Mouse (Mus musculus): ENCODE data around the gene Snrk. TPM values are rescaled to one million over a fixed set of nuclear protein-coding genes. Genes with fewer than 3 reads are reported as not detected.
"Not testable (repeated sequence)": the region's sequence is repeated elsewhere in the genome, so short reads cannot be mapped to it uniquely, and the experiment has no call there.

Gene Snrk
- polyA plus RNA-seq, 1 experiment from 2014 or later: 37.2 TPM

DNA sequence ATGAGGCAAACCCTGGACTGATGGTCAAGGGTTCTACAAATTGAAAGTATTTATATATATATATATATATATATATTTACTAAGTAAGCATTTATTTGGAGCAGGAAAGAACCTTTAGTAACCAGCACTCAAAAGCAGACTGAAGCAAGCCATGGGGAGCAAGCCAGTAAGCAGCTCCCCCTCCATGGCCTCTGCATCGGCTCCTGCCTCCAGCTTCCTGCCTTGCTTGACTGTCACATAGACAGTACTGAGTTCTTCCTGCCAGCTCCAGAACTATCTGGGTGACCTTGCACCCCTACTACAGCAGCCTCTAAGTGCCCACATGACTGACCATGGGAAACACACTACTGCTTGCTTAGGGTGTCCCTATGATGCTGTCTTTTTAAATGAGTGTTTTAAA, 35.4 kb downstream of the Snrk start:
- Histone ChIP-seq H3K27me3 (ENCODE audit: control insufficient read depth, insufficient read depth, low read length) (no peaks in the 10 kb centered on the region), H3K27ac (ENCODE audit: low read length) (no peak overlapping the region), H3K9ac (replicated peaks; ENCODE audit: low read depth, low read length) (no peak overlapping the region), H3K4me1 (ENCODE audit: control insufficient read depth, insufficient read depth, low read length) (no peaks in the 10 kb centered on the region), H3K9me3 (ENCODE audit: control insufficient read depth, low read depth, low read length) (no peaks in the 10 kb centered on the region), H3K36me3 (ENCODE audit: control insufficient read depth, insufficient read depth, low read length) (peaks cover 1% of the 10 kb centered on the region; the same call in 1 of the 2 replicates), H3K4me2 (replicated peaks; ENCODE audit: low read depth, low read length) (no peak overlapping the region), H3K4me3 (ENCODE audit: low read depth, low read length) (no peak overlapping the region)
- 95% methylated on average over 1 of the region's 1 CpGs for WGBS
- ATAC-seq (ENCODE audit: insufficient number of reproducible peaks, insufficient read depth, low FRiP score, low read depth): no peak

DNA sequence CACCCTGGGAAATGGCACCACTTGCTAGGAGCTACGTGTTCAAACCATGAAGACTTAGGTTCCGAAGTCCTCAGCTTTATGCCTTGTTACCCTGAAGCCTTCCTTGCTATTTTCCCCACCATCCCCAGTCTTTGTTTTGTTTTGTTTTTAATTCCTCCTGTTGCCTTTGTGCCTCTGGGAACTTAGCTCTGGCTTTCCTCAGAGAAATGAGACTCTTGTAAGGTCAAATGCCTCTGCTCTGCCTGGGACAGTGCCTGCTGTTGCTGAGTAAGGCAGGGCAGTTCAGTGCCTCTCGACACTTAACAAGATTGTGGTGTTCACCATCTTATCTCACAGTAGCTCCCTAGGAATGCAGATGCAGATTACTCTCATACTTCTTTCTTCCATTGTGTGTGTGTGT, 36.4 kb downstream of the Snrk start:
- Histone ChIP-seq H3K9ac (replicated peaks; ENCODE audit: low read depth, low read length) (no peak overlapping the region), H3K27me3 (ENCODE audit: control insufficient read depth, insufficient read depth, low read length) (no peaks in the 10 kb centered on the region), H3K4me3 (ENCODE audit: low read depth, low read length) (no peak overlapping the region), H3K36me3 (ENCODE audit: control insufficient read depth, insufficient read depth, low read length) (peaks cover 8% of the 10 kb centered on the region), H3K4me2 (replicated peaks; ENCODE audit: low read depth, low read length) (no peak overlapping the region), H3K9me3 (ENCODE audit: control insufficient read depth, low read depth, low read length) (no peaks in the 10 kb centered on the region), H3K4me1 (ENCODE audit: control insufficient read depth, insufficient read depth, low read length) (no peaks in the 10 kb centered on the region), H3K27ac (ENCODE audit: low read length) (no peak overlapping the region)
- ATAC-seq (ENCODE audit: insufficient number of reproducible peaks, insufficient read depth, low FRiP score, low read depth): no peak
- WGBS: 84% methylated on average over 3 of the region's 3 CpGs

DNA sequence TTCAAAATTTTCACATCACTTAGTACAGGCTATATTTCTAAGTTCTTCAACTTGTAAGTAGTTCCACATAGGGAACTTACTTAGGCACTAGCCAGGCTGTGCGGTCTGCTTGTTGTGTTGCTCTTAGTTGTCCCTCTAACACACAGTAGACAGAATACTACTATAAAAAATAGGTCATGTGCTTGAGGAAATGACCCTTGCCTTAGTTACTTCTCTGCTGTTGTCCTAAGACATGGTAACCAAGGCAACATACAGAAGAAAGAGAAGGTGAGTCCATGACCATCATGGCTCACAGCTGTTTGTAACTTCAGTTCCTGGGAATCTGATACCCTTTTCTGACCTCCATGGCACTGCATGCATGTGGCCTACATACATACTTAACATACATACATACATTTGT, 38.1 kb downstream of the Snrk start:
- ATAC-seq (ENCODE audit: insufficient number of reproducible peaks, insufficient read depth, low FRiP score, low read depth): no peak
- no peak overlapping the region for H3K9ac ChIP-seq (replicated peaks; ENCODE audit: low read depth, low read length)
- H3K27me3 ChIP-seq (ENCODE audit: control insufficient read depth, insufficient read depth, low read length): no peaks in the 10 kb centered on the region
- H3K4me3 ChIP-seq (ENCODE audit: low read depth, low read length): no peak overlapping the region
- 98% methylated on average over 1 of the region's 1 CpGs for WGBS
- H3K4me1 ChIP-seq (ENCODE audit: control insufficient read depth, insufficient read depth, low read length): no peaks in the 10 kb centered on the region
- H3K27ac ChIP-seq (ENCODE audit: low read length): no peak overlapping the region
- H3K9me3 ChIP-seq (ENCODE audit: control insufficient read depth, low read depth, low read length): no peaks in the 10 kb centered on the region
- H3K4me2 ChIP-seq (replicated peaks; ENCODE audit: low read depth, low read length): no peak overlapping the region
- peaks cover 14% of the 10 kb centered on the region for H3K36me3 ChIP-seq (ENCODE audit: control insufficient read depth, insufficient read depth, low read length)

DNA sequence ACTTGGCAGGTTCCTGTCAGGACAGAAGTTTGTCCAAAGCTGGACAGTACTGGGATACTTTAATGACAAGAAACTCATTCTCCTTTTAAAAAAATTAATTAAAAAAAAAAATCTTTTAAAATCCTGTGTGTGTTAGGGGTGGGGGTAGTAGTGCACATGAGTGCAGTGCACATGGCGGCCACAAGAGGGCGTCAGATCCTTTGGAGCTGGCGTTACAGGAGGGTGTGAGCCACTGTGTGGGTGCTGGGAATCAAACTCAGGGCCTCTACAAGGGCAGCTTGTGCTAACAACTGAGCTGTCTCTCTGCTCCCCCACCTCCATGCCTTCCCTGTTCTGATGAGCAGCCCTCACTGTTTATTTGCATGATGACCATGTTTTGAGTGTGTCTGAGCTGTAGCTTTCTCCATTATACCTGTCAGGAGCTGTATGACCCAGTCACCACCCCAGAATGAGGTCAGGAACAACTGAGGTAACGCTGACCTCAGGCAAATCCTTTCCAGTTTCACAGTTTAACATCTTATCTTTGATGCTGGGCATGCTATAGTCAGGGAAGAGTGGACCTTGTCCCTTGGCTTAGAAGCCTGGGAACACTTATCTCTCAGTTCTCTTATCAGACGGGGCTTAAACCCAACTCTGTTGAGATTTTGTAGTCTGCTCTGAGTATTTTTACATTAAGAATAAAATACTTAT, 39.5 kb downstream of the Snrk start:
- 81% methylated on average over 5 of the region's 5 CpGs for WGBS
- peaks cover 17% of the 10 kb centered on the region for H3K36me3 ChIP-seq (ENCODE audit: control insufficient read depth, insufficient read depth, low read length)
- ATAC-seq (ENCODE audit: insufficient number of reproducible peaks, insufficient read depth, low FRiP score, low read depth): no peak
- H3K4me1 ChIP-seq (ENCODE audit: control insufficient read depth, insufficient read depth, low read length): no peaks in the 10 kb centered on the region
- H3K9me3 ChIP-seq (ENCODE audit: control insufficient read depth, low read depth, low read length): no peaks in the 10 kb centered on the region
- no peaks in the 10 kb centered on the region for H3K27me3 ChIP-seq (ENCODE audit: control insufficient read depth, insufficient read depth, low read length)
- H3K4me3 ChIP-seq (ENCODE audit: low read depth, low read length): no peak overlapping the region
- H3K27ac ChIP-seq (ENCODE audit: low read length): no peak overlapping the region
- H3K9ac ChIP-seq (replicated peaks; ENCODE audit: low read depth, low read length): no peak overlapping the region
- H3K4me2 ChIP-seq (replicated peaks; ENCODE audit: low read depth, low read length): no peak overlapping the region

DNA sequence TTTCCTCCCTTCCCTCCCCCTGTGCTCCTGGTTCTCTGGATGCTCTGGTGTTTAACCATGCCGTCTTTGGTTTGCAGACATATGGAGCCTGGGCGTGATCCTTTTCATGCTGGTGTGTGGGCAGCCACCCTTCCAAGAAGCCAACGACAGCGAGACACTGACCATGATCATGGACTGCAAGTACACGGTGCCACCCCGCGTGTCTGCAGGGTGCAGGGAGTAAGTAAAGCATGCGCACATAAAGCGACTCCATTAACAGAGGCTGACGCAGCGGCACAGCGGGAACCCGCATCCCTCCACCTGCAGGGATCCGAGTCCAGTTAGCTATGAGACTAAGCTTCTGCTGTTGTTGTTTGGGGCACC, 40.0 kb downstream of the Snrk start:
- Histone ChIP-seq H3K4me2 (replicated peaks; ENCODE audit: low read depth, low read length) (no peak overlapping the region), H3K4me3 (ENCODE audit: low read depth, low read length) (no peak overlapping the region), H3K27me3 (ENCODE audit: control insufficient read depth, insufficient read depth, low read length) (no peaks in the 10 kb centered on the region), H3K9ac (replicated peaks; ENCODE audit: low read depth, low read length) (no peak overlapping the region), H3K27ac (ENCODE audit: low read length) (no peak overlapping the region), H3K9me3 (ENCODE audit: control insufficient read depth, low read depth, low read length) (no peaks in the 10 kb centered on the region), H3K36me3 (ENCODE audit: control insufficient read depth, insufficient read depth, low read length) (peaks cover 17% of the 10 kb centered on the region), H3K4me1 (ENCODE audit: control insufficient read depth, insufficient read depth, low read length) (no peaks in the 10 kb centered on the region)
- WGBS: 96% methylated on average over 14 of the region's 14 CpGs
- no peak for ATAC-seq (ENCODE audit: insufficient number of reproducible peaks, insufficient read depth, low FRiP score, low read depth)

DNA sequence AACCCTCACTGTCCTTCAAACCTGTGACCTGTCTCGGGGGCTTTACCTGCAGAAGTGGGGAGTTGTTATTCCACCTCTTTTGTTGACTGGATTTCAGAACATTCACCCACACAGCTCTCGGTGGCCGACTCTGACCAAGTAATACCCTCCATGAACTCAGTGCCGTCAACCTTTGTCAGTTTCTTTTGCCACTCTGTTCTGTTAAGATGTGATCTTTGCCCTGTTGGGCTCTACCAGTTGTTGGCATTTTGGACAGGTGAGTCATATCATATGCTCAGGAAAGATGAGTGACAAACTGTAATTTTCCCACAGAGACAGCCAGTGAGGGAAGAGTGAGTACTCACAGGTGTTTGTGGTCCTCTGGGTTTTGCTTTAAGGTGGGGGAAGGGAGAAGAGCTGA, 47.5 kb downstream of the Snrk start:
- peaks cover 39% of the 10 kb centered on the region for H3K36me3 ChIP-seq (ENCODE audit: control insufficient read depth, insufficient read depth, low read length)
- ATAC-seq (ENCODE audit: insufficient number of reproducible peaks, insufficient read depth, low FRiP score, low read depth): no peak

DNA sequence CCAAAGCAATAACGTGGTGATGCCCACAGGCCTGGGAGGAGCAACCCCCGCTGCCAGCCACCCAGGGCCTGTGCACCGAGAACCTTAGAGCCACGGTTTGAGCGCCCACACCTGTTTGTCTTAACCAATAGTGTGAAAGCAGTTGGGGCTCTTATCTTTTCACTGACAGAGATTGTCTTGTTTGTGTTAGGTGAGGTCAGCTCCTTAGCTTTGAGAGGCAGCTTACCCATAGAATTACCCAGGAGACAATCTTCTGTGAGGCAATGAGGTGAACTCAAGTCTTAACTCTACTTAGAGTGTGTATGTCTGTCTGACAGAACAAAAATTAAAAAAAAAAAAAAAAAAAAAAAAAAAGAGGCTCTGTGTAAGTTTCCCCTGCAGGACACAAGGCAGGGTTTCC, 50.7 kb downstream of the Snrk start:
- WGBS: 74% methylated on average over 5 of the region's 5 CpGs
- H3K36me3 ChIP-seq (ENCODE audit: control insufficient read depth, insufficient read depth, low read length): peaks cover 34% of the 10 kb centered on the region

More for the DNA sequence above, 47.5 kb downstream of the Snrk start:
- no peak overlapping the region for H3K9ac ChIP-seq (replicated peaks; ENCODE audit: low read depth, low read length)
- H3K27ac ChIP-seq (ENCODE audit: low read length): no peak overlapping the region
- H3K4me3 ChIP-seq (ENCODE audit: low read depth, low read length): no peak overlapping the region
- H3K9me3 ChIP-seq (ENCODE audit: control insufficient read depth, low read depth, low read length): no peaks in the 10 kb centered on the region
- no peaks in the 10 kb centered on the region for H3K27me3 ChIP-seq (ENCODE audit: control insufficient read depth, insufficient read depth, low read length)
- WGBS: 87% methylated on average over 4 of the region's 4 CpGs
- no peak overlapping the region for H3K4me2 ChIP-seq (replicated peaks; ENCODE audit: low read depth, low read length)
- H3K4me1 ChIP-seq (ENCODE audit: control insufficient read depth, insufficient read depth, low read length): no peaks in the 10 kb centered on the region

DNA sequence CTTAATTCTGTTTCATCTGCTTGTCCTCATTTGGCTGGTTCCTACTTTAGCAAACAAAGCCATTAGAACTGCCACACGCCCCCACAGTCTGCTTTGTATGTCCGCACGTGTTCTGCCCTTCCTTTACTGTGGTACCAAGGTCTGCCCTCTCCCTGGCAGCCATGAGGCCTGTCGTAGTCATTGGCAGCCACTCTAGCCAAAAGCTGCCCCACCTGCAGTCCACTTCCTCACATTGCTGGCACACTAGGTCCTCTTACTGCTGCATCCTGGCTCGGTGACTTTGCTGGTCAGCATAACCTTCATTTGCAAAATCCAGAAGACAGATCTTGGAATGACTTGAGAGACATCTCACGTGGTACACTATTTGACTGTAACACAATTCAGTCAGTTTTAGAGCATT, 52.8 kb downstream of the Snrk start:
- Histone ChIP-seq H3K9me3 (ENCODE audit: control insufficient read depth, low read depth, low read length) (no peaks in the 10 kb centered on the region), H3K27me3 (ENCODE audit: control insufficient read depth, insufficient read depth, low read length) (no peaks in the 10 kb centered on the region), H3K4me3 (ENCODE audit: low read depth, low read length) (no peak overlapping the region), H3K27ac (ENCODE audit: low read length) (no peak overlapping the region), H3K4me1 (ENCODE audit: control insufficient read depth, insufficient read depth, low read length) (no peaks in the 10 kb centered on the region), H3K9ac (replicated peaks; ENCODE audit: low read depth, low read length) (no peak overlapping the region), H3K4me2 (replicated peaks; ENCODE audit: low read depth, low read length) (no peak overlapping the region), H3K36me3 (ENCODE audit: control insufficient read depth, insufficient read depth, low read length) (peaks cover 16% of the 10 kb centered on the region)
- no peak for ATAC-seq (ENCODE audit: insufficient number of reproducible peaks, insufficient read depth, low FRiP score, low read depth)
- WGBS: 91% methylated on average over 6 of the region's 6 CpGs

More for the DNA sequence above, 50.7 kb downstream of the Snrk start:
- H3K27me3 ChIP-seq (ENCODE audit: control insufficient read depth, insufficient read depth, low read length); H3K27ac ChIP-seq (ENCODE audit: low read length); H3K9me3 ChIP-seq (ENCODE audit: control insufficient read depth, low read depth, low read length); H3K9ac ChIP-seq (replicated peaks; ENCODE audit: low read depth, low read length); ATAC-seq (ENCODE audit: insufficient number of reproducible peaks, insufficient read depth, low FRiP score, low read depth); H3K4me2 ChIP-seq (replicated peaks; ENCODE audit: low read depth, low read length); H3K4me1 ChIP-seq (ENCODE audit: control insufficient read depth, insufficient read depth, low read length); H3K4me3 ChIP-seq (ENCODE audit: low read depth, low read length): not testable (repeated sequence)

DNA sequence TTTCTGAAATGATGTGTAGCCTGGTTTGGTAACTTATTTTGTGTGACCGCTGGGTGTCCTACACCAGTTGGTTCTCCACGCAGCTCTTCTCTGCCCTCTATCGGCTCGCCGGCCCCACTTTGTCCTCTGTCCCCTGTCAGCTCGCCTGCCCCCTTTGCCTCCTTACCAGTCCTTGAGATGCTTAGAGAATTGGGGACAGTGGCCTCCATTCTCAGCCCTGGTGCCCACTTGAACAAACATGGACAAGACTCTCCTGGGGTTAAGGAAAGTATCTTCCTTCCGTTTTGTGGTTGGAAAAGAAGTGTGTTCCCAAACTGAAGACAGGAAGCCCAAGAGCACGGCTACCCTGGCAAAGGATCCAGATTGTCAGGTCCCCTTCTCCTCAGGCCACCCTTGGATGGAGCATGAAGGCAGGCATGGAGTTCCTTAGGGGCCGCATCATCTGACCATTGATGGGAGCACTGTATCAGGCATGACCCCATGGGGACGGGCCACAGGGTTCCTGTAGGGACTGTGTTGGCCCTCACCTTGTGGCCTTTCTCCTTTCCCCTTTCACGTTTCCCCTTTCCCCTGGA, 55.6 kb downstream of the Snrk start:
- Histone ChIP-seq H3K9ac (replicated peaks; ENCODE audit: low read depth, low read length) (no peak overlapping the region), H3K27me3 (ENCODE audit: control insufficient read depth, insufficient read depth, low read length) (no peaks in the 10 kb centered on the region), H3K4me2 (replicated peaks; ENCODE audit: low read depth, low read length) (no peak overlapping the region), H3K27ac (ENCODE audit: low read length) (no peak overlapping the region), H3K36me3 (ENCODE audit: control insufficient read depth, insufficient read depth, low read length) (peaks cover 4% of the 10 kb centered on the region), H3K4me1 (ENCODE audit: control insufficient read depth, insufficient read depth, low read length) (no peaks in the 10 kb centered on the region), H3K4me3 (ENCODE audit: low read depth, low read length) (no peak overlapping the region), H3K9me3 (ENCODE audit: control insufficient read depth, low read depth, low read length) (no peaks in the 10 kb centered on the region)
- WGBS: 84% methylated on average over 11 of the region's 11 CpGs
- no peak for ATAC-seq (ENCODE audit: insufficient number of reproducible peaks, insufficient read depth, low FRiP score, low read depth)
